Mouse (Mus musculus) adrenal gland, adult (tissue): ENCODE data around the gene Mmp11.
A peak's percentile ranks its signal among the peaks of the same experiment; 100 is the strongest.

Experiments
- DNase-seq, 2 experiments: peaks; one replicate each; pipeline ENCODE4 v3.0.0; 2022 to 2023; ENCODE audit warnings: low spot score in 1 of 2; ENCODE audit not compliant: inconsistent age in 2 of 2

Gene Mmp11

GRCm38 (mm10) chr10:75939481-75940234, 3.4 kb upstream of the Mmp11 start:
- DNase-seq: peak; percentile 52 to 67

- peak; percentile 80 to 85 for DNase-seq
These were observed 1.8 kb upstream of the Mmp11 start for GRCm38 (mm10) chr10:75937851-75938643.

- DNase-seq: peak; percentile 50 to 84
These were observed 792 bp upstream of the Mmp11 start for GRCm38 (mm10) chr10:75936909-75937667.

- no peak for DNase-seq
These were observed 1.3 kb downstream of the Mmp11 start for GRCm38 (mm10) chr10:75934991-75935390.

GRCm38 (mm10) chr10:75932891-75933290, 3.4 kb downstream of the Mmp11 start, which contains the start of gene Chchd10:
TSS of gene Chchd10 (plus strand) at chr10:75933130.
- no peak for DNase-seq

GRCm38 (mm10) chr10:75932081-75932678, 4.1 kb downstream of the Mmp11 start:
- DNase-seq: peak; percentile 69 to 81

- DNase-seq: no peak
These were observed 5.0 kb downstream of the Mmp11 start for GRCm38 (mm10) chr10:75931311-75931710.

GRCm38 (mm10) chr10:75930304-75930703, 6.0 kb downstream of the Mmp11 start:
- peak; percentile 65 to 77 for DNase-seq

- no peak for DNase-seq
These were observed 9.9 kb downstream of the Mmp11 start for GRCm38 (mm10) chr10:75926396-75926795.

- DNase-seq: no peak
These were observed 12.0 kb downstream of the Mmp11 start for GRCm38 (mm10) chr10:75924324-75924723.

GRCm38 (mm10) chr10:75921726-75922560, 14.4 kb downstream of the Mmp11 start:
- DNase-seq: peak in 1 of 2 experiments; percentile 47

- DNase-seq: peak; percentile 96 to 98
These were observed 15.1 kb downstream of the Mmp11 start, which contains the start of gene Smarcb1 for GRCm38 (mm10) chr10:75921026-75921725. TSS of gene Smarcb1 (minus strand) at chr10:75921617.

GRCm38 (mm10) chr10:75919026-75919425, 17.3 kb downstream of the Mmp11 start:
- DNase-seq: no peak

- DNase-seq: no peak
These were observed 19.5 kb downstream of the Mmp11 start for GRCm38 (mm10) chr10:75916840-75917239.

GRCm38 (mm10) chr10:75915557-75915956, 20.7 kb downstream of the Mmp11 start:
- no peak for DNase-seq

GRCm38 (mm10) chr10:75913013-75913589, 23.2 kb downstream of the Mmp11 start:
- no peak for DNase-seq

- DNase-seq: no peak
These were observed 25.6 kb downstream of the Mmp11 start for GRCm38 (mm10) chr10:75910698-75911097.

GRCm38 (mm10) chr10:75906882-75907281, 29.4 kb downstream of the Mmp11 start:
- no peak for DNase-seq

- no peak for DNase-seq
These were observed 31.9 kb downstream of the Mmp11 start for GRCm38 (mm10) chr10:75904391-75904790.
